Mouse (Mus musculus) frontal cortex, adult (tissue): ENCODE measurements at regions not wholly inside any gene's neighbourhood (a gene's known extent, or its start where the extent isn't known, plus 50 kb on each side); places are given as distances from the start of the nearest gene placed in this dataset.

Experiments
- ATAC-seq: cut with Nextera tagmentation; 2 replicates; pipeline ENCODE4 v1.9.2; 2017; ENCODE audit warnings: mild to moderate bottlenecking, moderate library complexity, mixed read lengths; ENCODE audit not compliant: low TSS enrichment

DNA sequence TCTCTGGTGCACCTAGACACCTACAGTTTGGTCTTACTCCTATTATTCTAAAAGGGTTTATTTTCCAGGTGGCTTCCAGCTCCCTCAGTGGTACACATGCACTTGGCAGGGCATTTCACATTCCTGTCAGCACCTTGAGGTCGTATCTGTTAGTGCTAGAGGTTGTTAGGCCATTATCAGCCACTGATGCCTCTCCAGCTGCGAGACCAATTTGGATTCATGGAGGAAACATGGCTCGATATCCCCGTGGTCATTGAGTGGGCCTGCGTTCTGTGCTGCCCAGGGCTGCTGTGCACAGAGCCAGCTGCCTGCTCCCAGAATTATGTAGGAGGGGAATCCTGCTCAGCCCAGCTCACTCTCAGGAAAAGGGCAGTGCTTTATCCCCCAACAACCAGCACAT lies 60.1 kb upstream of the Irx1 start:
- ATAC-seq: no peak

DNA sequence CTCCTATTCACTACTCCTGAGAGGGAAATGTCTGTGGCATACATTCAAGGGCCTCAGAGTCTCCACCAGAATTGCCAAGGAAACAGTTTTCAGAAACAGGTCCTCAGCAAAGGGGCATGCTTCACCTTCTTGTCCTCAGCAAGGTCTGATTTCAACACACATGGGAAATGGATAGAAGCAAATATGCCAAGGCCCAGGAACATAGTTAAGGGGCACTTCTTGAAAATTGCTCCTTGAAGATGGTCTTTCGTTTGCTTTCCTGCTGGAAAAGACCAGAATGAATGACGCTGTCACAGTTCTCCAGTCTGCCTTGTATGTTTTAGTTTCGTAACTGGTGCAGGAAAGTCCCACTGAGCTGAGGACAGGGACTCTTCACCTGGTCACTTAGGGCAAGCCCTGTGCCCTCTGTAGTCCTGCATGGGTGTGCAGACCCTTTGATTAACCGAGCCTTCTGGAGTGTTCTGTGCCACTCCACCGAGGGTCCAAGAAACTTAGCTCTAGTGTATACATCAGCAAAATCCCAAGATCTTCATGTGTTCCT lies 80.5 kb upstream of the Irx1 start:
- no peak for ATAC-seq

DNA sequence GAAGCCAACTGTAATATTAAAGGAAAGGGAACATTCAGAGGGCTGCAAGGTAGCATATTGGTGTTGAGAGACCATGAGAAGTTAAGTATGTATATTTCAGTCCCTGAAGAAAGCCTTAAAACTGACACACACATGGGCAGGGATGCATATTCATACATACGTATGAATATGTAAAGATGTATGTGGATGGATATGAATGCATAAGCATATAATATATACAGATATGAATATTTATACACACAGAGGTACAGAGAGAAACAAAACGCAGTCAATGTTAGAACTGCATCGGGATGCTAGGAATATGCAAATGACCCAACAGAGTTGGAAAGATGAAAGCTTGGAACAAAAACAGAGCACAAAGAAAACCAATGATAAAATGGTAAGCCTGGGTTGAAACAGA lies 92.9 kb upstream of the Irx1 start:
- peak; percentile 34; the same call in 1 of the 2 replicates for ATAC-seq

DNA sequence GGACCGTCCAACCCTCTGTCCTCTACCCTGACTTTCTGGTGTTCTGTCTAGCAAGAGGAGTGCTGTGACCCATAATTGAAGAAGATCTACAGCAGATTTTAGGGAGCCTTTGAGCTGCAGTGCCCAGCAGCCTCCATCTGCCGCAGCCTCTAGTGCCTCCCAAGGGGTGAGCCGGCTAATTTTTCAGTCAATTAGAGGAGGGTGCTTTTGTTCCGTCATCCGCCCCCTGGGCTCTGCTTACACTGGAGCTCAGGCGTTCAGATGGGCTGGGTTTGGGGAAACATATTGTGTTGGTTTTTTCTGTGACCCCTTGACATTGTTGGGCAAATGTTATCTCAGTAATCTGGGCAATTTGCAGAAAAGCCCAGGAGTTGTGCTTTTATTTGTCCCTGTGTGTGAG lies 98.1 kb upstream of the Irx1 start:
- ATAC-seq: no peak

DNA sequence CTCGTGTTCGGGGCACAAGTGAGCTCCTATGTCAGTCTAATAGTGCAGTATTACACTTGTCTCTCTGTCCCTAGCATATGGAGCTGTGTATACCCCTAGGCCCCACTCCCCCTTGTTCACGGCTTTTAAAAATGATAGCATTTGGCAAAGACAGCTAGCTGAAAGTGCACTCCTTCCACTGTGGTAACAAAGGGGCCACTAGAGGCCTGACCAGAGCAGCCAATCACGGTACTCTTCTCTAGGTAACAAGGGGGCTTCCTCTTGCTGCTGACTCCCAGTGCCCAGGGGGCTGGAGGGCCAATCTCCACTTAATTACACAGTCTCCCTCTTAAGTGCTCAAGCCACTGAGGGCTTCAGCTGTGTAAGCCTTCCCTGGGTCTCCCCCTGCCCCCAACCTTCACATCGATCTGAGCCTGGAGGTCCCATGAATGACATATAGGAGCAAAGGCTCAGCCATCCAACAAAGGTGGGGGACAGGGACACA lies 99.8 kb upstream of the Irx1 start:
- no peak for ATAC-seq

DNA sequence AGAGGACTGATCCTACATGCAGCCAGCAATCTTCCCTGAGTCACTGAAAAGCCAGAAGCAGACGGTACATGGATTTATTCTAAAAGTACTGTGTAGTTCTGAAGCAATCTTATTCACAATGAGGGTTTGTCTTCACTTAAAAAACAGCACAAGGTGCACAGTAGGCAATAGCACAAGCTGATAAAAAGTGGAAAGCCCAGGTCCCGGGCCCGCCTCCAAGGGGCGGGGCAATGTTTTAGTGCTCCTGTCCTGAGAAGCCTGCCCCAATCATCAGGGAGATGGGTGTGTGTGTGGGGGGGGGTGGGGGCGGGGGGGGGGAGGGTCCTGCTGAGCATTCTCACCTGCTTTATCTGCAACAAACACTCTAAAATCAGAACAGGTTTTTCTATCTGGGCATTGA lies 133.1 kb upstream of the Irx1 start:
- ATAC-seq: no peak

DNA sequence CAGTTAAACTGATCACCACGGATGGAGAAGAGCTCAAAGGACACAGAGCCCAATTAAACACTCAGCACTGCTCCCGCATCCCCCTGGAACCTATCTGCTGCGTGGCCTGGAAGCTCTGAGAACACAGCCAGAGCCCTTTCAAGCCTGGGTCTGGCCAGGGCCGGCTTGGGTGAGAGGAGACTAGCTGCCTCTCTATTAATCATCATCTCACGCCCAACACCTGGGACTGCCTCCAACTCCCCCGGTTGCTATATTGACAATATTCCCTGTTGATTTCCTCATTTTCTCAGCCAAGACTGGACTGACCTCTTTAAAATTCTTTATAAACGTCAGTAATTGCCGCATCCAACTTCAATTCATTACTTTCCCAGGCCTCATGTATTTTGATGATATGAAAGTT lies 133.7 kb upstream of the Irx1 start:
- no peak for ATAC-seq

DNA sequence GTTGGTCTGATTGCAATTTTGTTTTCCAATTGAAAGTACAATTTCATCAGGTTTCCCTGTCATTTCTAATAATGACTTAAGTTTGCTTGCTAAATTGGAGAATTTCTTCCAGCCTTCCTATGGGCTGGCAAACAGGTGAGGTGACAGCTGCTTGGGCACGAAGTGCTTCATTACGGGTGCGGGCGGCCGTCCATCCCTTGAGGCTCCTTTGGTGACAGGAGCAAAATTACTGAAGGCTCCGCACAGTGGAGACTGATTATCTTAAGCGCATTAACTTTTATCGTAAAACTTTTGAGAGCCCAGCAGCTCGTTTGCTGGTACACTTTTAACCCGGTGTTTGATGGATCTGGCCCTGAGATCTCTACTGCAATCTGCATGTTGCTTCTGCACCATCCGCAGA lies 134.3 kb upstream of the Irx1 start:
- no peak for ATAC-seq

DNA sequence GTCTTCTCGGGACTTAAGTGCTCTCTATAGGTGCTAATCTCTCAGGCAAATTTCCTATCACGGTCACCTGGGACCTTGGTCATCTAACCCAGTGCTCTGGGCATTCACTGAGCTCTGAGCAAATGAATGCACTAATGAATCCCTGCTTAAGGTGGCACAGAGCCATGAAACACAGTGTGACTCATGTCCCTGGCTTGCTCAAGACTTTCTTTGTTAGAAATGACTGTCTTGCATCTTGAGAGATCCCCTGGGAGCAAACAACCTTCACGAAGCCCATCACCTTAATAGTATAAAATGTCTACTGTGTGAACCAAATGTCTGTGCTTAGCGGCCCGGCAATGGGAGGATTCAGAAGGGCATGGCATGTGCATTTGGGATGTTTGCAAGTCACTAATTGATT lies 137.2 kb upstream of the Irx1 start:
- no peak for ATAC-seq

DNA sequence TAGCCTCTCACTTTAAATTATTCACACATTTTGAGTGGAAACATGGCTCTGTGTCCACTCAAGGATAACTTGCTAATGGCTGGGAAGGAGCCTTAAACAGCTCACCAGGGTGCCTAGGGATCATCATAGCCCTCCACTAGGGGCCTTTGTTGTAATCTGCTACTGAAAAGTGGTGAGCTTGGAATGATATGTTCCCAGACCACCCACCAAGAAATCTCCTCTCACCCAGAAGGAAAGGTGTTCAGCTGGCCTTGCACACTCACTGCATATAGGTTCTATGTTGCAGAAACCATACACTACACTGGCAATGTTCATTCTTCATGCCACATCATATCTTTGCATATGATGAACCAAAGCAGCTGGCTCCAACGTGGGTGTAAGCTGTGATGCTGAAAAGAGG lies 145.1 kb upstream of the Irx1 start:
- ATAC-seq: no peak

DNA sequence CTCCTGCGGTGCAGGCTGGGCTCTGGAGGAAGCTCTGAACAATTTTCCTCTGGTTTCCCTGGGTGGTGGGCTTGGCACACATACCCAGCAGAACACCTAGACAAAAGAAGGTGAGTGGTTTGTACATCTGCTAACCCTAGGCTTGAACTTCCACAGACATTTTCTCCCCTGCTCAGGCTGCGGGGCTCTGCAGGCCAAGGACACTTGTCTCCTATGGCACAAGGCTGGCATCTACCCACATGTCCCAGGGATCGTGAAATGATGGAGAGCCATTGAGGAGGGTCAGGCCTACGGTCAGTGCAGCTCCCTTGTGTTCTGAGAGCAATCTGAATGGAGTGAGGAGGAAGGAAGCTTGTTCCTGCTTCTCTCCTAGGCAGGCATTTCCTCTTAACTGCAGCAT lies 150.4 kb upstream of the Irx1 start:
- ATAC-seq: no peak

DNA sequence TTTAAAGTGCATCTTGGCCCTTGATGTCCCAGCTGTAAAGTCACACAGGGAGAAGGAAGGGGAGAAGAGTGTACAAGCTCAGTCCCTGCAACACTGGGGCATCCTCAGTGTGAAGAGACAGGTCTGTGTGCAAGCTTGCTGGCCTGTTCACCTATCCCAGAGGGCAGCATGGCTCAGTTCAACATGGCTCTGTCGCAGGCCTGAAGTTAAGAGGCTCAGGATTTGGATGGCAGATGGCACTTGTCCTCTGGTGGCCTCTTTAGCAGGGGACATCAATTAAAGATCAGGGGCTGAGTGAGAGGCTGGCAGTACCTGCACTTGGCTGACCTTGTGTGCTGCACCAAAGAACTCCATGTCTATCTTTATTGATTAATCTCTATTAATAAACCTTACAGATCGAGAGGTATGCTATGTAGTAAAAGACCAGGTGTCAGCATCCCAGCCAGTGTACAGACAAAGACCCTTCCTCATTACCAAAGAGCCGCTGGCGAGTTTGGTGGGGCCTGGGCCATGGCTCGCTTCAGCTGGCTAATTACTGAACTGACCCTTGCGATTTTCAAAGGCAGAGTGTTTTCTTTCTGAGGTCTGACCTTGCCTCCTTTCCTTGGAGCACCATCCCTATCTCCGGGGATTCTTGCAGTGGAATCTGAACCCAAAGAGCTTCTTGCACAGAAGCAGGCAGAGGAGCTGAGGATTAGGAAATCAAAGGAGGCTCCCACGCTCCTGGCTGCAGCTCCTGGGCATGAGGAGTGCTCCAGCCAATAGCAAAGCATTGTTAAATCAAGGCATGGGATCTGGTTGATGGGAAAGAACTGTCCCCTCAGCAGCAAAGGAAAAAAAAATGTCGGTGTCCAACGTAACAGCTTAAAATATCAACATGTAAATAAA lies 151.5 kb upstream of the Irx1 start:
- ATAC-seq: peak; percentile 93

DNA sequence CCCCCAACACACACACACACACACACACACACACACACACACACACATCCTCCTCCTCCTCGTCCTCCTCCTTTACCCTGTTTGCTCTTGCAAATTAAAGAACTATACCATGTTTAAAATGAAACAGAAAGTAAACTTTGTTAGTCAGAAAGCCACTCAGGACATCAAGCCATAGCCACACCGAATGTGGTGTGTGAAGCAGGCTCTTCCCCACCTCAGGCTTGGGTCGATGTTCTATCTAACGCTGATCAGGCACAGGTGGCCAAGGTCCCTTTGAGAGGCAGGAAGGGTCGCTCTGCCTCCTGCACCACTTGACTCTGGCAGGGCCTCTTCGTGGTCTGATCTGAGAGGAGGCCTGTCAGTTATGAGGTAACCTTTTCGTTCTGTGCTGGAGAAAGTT lies 156.9 kb upstream of the Irx1 start:
- no peak for ATAC-seq

DNA sequence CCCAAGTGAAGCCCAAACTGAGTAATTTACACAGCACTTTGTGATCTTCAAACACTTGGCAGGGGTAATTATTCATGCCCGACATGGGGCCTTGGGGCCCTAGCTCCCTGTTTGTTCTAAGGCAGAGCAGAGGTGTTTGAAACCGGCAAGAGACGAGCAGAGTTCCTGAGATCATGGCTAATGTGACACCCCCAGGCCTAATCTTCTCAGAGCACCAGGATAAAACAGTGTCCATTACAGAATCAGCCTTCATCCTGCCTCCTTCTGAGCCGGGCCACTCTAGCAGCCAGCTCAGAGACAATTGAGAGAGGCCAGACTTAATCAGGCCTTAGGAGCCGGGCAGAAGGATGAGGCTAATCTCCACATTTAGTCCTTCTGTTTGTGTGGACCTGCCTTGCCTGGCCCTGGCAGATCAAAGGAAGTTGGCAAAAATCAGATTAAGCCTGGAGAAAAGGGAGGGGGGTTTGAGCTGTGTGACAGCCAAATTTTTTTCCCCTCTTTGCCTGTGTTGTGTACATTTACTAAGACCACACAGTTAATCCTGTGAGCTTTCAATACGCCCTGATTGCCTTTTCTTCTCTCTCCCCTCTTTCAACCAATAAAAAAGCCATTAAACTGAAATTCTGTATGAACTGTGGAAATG lies 157.5 kb upstream of the Irx1 start:
- no peak for ATAC-seq

DNA sequence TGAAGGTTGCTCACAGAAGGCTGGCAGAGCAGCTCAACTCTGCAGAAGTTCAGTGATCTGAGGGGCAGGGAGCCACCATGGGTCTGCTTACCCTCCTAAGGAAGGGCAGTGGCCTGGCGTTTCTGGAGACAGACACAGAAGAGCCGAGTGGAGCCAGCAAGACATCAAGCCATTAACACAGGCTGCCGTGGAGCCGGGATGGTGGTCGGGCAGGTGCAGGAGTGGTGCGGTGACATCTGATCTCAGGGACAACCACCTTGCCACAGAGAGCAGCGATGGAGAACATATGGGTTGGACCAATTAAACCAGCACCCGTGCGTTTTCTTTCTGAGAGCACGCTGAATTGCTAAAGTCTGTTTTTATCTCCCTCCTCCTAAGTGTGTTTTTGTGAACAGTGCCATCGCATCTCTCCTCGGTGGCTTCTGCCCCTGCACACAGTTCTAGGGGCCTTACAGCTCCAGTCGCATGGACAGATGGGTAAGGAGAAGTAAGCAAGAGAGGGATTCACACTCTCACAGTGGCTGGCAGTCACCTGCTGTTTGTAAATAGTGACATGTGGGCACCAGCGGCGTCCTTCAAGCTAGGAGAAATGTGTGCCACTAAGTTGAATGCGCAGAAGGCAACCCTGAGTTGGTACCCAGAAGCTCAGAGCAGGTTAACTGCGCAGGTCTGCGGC lies 158.2 kb upstream of the Irx1 start:
- ATAC-seq: no peak

DNA sequence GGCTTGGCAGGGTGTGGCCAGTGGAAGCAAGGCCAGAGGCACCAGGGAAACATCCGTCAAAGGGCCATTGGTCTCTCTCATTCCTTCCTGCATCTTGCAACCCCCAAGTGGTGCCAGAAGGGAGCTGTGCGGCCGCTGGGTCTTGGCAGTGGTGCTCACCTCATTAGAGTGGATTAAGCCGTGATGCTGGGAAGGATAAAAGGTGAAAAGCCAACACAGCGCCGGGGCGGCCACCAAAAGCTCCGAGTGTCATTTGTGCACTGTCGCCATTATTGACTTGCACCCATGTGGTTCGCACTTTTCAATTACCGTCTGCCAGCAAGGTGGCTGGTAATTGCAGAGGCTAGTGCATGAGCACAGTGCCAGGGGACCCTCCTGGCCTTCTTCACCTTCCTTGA lies 158.7 kb upstream of the Irx1 start:
- ATAC-seq: no peak

DNA sequence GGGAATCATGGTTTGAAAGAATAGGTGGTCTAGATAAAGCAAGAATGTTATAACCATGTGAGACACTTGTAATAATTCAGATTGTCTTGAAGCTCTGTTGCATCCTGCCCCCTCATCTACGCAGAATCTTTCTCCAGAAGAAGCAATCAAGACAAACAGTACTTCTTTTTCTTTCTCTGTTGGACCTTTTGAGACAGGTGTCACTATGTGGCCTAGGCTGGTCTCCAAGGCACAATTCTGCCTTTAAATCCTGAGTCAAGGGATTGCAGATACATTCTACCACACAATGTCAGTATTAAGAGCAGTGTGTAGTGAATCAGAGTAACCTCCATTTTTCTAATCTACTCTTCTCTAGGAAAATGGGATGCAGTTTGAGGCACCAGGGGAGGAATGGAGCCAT lies 164.8 kb upstream of the Irx1 start:
- no peak for ATAC-seq

DNA sequence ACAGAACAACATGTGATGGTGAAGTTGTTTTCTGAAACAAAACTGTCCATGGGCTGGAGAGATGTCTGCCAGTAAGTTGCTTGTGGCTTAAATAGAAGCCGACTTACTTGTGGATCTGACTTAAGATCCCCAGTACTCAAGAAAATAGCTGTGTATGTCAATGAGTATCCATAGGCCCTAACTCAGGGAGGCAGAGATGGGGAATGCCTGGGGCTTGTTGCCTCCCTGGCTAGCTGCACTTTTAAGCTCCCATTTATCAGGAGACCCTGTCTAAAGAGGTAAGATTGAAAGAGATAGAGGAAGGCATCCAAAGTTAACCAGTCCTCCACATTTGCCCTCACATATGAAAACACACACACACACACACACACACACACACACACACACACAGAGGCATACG lies 167.8 kb upstream of the Irx1 start:
- no peak for ATAC-seq

DNA sequence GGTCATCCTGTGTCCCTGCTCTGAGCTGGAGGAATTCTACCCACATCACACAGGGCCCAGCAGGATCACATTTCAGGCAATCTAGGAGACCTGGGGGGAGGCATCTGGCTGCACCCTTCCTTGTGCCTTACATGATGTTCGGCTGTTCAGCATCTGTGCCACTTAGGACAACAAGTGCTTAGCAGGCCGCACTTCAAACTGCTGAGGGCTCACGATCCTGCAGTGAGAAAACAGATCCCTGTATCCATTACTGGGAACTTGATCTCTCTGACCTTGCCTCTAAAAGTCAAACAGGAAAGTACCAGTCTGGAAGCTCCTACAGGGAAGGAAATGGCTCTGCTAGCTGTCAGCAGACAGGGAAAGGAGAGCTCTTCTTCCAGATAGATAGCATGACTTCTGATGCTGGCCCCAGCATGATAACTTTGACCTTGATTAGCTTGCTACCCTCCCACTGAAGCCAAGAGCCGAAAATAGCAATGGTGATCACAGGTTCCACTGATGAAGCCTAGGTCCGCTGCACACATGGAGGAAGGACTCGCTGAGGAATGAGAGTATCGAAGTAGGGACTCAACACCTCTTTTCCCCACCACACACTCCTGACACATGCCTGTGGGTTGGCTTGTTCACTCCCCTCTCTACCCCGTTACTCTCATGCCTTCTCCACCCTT lies 170.7 kb upstream of the Irx1 start:
- ATAC-seq: no peak

DNA sequence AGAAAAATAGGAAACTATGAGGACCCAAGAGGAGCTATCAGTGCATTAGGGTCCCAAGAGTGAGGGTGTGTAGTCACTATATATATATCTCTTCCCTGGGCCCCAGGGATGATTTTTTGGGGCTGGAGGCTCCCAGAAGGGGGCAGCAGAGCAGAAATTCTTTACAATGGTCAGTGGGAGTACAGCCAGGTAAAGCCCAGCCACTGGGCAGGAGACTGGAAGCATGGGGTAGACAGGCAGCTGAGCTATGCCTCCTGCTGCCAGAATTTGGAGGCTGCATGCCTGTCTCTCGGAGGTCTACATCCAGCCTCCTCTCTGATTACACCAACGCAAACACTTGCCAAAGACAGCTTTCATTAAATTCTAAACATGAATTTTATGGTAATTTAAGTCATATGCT lies 202.7 kb upstream of the Irx1 start:
- no peak for ATAC-seq

DNA sequence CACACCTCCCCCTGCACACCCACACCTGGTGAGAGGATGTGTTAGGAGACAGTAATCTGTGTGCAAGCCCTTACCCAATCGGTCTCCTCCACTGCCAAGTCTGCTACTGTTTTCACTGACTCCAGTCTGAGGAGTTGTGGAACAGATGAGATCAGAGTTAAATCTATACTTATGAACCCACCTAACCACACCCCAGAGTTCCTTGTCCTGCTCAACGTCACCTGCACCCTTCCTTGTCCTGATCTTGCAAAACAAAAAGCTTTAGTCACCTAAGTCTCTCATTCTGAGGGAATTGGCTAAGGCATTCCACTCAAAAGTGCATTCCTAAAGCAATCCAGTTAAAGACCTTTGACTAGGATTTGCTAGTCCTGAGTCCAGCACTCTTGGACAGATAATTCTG lies 203.9 kb upstream of the Irx1 start:
- no peak for ATAC-seq

DNA sequence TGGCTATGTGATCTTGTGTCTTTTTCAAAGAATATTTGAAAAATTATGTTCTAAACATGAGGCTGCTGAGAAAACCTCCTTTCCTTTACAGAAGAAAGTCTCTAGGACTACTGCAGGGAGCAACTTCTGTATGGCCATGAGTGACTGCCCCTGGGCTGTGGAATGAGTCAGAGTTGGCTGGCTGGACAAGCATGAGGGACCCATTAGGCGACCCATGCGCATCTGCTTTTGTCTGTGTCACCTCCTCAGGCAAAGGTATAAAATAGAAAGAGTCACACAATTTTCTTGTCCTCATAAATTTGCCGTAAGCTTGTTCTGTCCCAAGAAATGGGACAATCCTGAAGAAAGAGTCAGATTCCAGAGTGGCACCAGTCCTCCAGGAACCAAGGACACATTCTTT lies 220.1 kb upstream of the Irx1 start:
- ATAC-seq: no peak
